Mouse (Mus musculus) E14TG2a.4 (cell line): ENCODE data around the gene Lhfpl5.

ENCODE experiments used
- H3K27me3 ChIP-seq: 2 replicates; pipeline ENCODE4 v1.6.1; 2014; ENCODE audit warnings: low read length, control low read depth; ENCODE audit not compliant: insufficient read depth
- H3K36me3 ChIP-seq: 2 replicates; pipeline ENCODE4 v1.6.1; 2014; ENCODE audit warnings: low read length, control low read depth; ENCODE audit not compliant: insufficient read depth
- H3K4me1 ChIP-seq: replicated peaks from 2 replicates; pipeline ENCODE4 v1.6.1; 2014; ENCODE audit warnings: low read depth, low read length, control low read depth
- H3K4me3 ChIP-seq: replicated peaks from 2 replicates; pipeline ENCODE4 v1.5.1; 2014; ENCODE audit warnings: mild to moderate bottlenecking, low read length
- H3K9me3 ChIP-seq: 2 replicates; pipeline ENCODE4 v1.6.1; 2014; ENCODE audit warnings: low read length, control low read depth
- CTCF ChIP-seq: conservative IDR thresholded peaks from 2 replicates; pipeline ENCODE4 v1.5.1; 2014; ENCODE audit warnings: low read length
- NANOG ChIP-seq: IDR thresholded peaks from 2 replicates; pipeline ENCODE4 v1.6.1; 2014; ENCODE audit warnings: borderline replicate concordance, low read length, mixed read lengths
- POU5F1 ChIP-seq: IDR thresholded peaks from 2 replicates; pipeline ENCODE4 v1.6.1; 2014; ENCODE audit warnings: low read length, borderline replicate concordance

The Lhfpl5 gene

GRCm38 (mm10) chr17:28561613-28562012, 13.8 kb upstream of the Lhfpl5 start:
- H3K36me3 ChIP-seq: no peaks in the 10 kb centered on the region
- 0 out of 2 replicates have a peak overlapping the region, but pooled peaks have one; percentile 43 for H3K4me3 ChIP-seq
- no peaks in the 10 kb centered on the region for H3K9me3 ChIP-seq
- H3K27me3 ChIP-seq: no peaks in the 10 kb centered on the region
- no peak for TF ChIP-seq NANOG
- peaks cover 72% of the 10 kb centered on the region for H3K4me1 ChIP-seq

GRCm38 (mm10) chr17:28565181-28565580, 10.3 kb upstream of the Lhfpl5 start:
- Histone ChIP-seq H3K4me3 (no peak overlapping the region), H3K36me3 (no peaks in the 10 kb centered on the region), H3K4me1 (peaks cover 72% of the 10 kb centered on the region), H3K27me3 (no peaks in the 10 kb centered on the region), H3K9me3 (no peaks in the 10 kb centered on the region)
- no peak for TF ChIP-seq CTCF

GRCm38 (mm10) chr17:28567541-28567940, 7.9 kb upstream of the Lhfpl5 start:
- TF ChIP-seq NANOG: peak; percentile 66
- no peak for TF ChIP-seq CTCF
- no peak for TF ChIP-seq POU5F1
- Histone ChIP-seq H3K27me3 (no peaks in the 10 kb centered on the region), H3K4me1 (peaks cover 63% of the 10 kb centered on the region), H3K9me3 (no peaks in the 10 kb centered on the region), H3K36me3 (no peaks in the 10 kb centered on the region), H3K4me3 (no peak overlapping the region)

- Histone ChIP-seq H3K4me3 (no peak overlapping the region), H3K9me3 (no peaks in the 10 kb centered on the region), H3K36me3 (no peaks in the 10 kb centered on the region), H3K27me3 (peaks cover 12% of the 10 kb centered on the region), H3K4me1 (peaks cover 70% of the 10 kb centered on the region)
- TF ChIP-seq NANOG (no peak), CTCF (no peak), POU5F1 (no peak)
Observed at GRCm38 (mm10) chr17:28571868-28572267, 3.6 kb upstream of the Lhfpl5 start.

- Histone ChIP-seq H3K4me1 (peaks cover 66% of the 10 kb centered on the region), H3K36me3 (no peaks in the 10 kb centered on the region), H3K27me3 (peaks cover 17% of the 10 kb centered on the region), H3K9me3 (no peaks in the 10 kb centered on the region), H3K4me3 (no peak overlapping the region)
- no peak for TF ChIP-seq CTCF
- no peak for TF ChIP-seq POU5F1
- TF ChIP-seq NANOG: no peak
Observed at GRCm38 (mm10) chr17:28572521-28572920, 2.9 kb upstream of the Lhfpl5 start.

GRCm38 (mm10) chr17:28572941-28573340, 2.5 kb upstream of the Lhfpl5 start:
- H3K36me3 ChIP-seq: no peaks in the 10 kb centered on the region
- H3K27me3 ChIP-seq: peaks cover 17% of the 10 kb centered on the region
- no peaks in the 10 kb centered on the region for H3K9me3 ChIP-seq
- TF ChIP-seq POU5F1 (no peak), NANOG (no peak), CTCF (no peak)
- peaks cover 62% of the 10 kb centered on the region for H3K4me1 ChIP-seq
- H3K4me3 ChIP-seq: no peak overlapping the region

- Histone ChIP-seq H3K4me3 (no peak overlapping the region), H3K9me3 (no peaks in the 10 kb centered on the region), H3K4me1 (peaks cover 73% of the 10 kb centered on the region), H3K36me3 (no peaks in the 10 kb centered on the region), H3K27me3 (peaks cover 17% of the 10 kb centered on the region)
- TF ChIP-seq NANOG (no peak; the same call in 1 of the 2 replicates), POU5F1 (no peak), CTCF (no peak)
Observed at GRCm38 (mm10) chr17:28580396-28580795, 5.0 kb downstream of the Lhfpl5 start.

GRCm38 (mm10) chr17:28581056-28581455, 5.6 kb downstream of the Lhfpl5 start:
- no peak for TF ChIP-seq POU5F1
- no peak for TF ChIP-seq NANOG
- TF ChIP-seq CTCF: peak; percentile 58
- Histone ChIP-seq H3K4me3 (no peak overlapping the region), H3K4me1 (peaks cover 75% of the 10 kb centered on the region), H3K36me3 (peaks cover 6% of the 10 kb centered on the region), H3K27me3 (peaks cover 12% of the 10 kb centered on the region), H3K9me3 (no peaks in the 10 kb centered on the region)

GRCm38 (mm10) chr17:28586509-28586908, 11.1 kb downstream of the Lhfpl5 start:
- no peaks in the 10 kb centered on the region for H3K27me3 ChIP-seq
- no peaks in the 10 kb centered on the region for H3K9me3 ChIP-seq
- TF ChIP-seq POU5F1 (no peak), NANOG (no peak), CTCF (no peak)
- peaks cover 97% of the 10 kb centered on the region for H3K4me1 ChIP-seq
- H3K36me3 ChIP-seq: peaks cover 54% of the 10 kb centered on the region
- H3K4me3 ChIP-seq: no peak overlapping the region

- no peak for TF ChIP-seq CTCF
- TF ChIP-seq POU5F1: no peak
- TF ChIP-seq NANOG: no peak
- Histone ChIP-seq H3K4me1 (peaks cover 98% of the 10 kb centered on the region), H3K9me3 (no peaks in the 10 kb centered on the region)
Observed at GRCm38 (mm10) chr17:28588591-28588990, 13.2 kb downstream of the Lhfpl5 start.

More at GRCm38 (mm10) chr17:28588591-28588990, 13.2 kb downstream of the Lhfpl5 start:
- Histone ChIP-seq H3K4me3 (no peak overlapping the region), H3K27me3 (no peaks in the 10 kb centered on the region), H3K36me3 (peaks cover 75% of the 10 kb centered on the region)
